Mouse (Mus musculus): Measurements from ENCODE around the gene Taf12. TPM values are rescaled to one million over a fixed set of nuclear protein-coding genes. Genes with fewer than 3 reads are reported as not detected.

Taf12 gene
- total RNA-seq, 2 experiments from 2014 or later, result 26.3 to 37.4 TPM

DNA sequence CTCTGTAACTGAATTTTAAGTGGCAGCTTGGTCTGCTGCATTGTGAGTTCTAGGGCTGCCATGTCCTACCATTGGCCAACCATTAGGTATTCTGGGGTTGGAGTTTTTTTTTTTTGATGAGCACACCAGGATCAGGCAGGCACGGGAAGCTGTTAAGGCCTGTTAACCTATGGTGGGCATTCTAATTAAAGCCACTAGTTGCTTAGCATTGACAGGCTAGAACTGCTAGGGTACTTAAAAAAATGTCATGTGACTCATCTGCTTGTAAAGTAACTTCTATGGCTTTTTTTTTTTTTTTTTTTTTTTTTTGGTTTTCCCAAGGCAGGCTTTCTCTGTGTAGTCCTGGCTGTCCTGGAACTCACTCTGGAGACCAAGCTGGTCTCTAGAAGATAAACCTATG lies 37.0 kb downstream of the Taf12 start:
- no peak for DNase-seq

DNA sequence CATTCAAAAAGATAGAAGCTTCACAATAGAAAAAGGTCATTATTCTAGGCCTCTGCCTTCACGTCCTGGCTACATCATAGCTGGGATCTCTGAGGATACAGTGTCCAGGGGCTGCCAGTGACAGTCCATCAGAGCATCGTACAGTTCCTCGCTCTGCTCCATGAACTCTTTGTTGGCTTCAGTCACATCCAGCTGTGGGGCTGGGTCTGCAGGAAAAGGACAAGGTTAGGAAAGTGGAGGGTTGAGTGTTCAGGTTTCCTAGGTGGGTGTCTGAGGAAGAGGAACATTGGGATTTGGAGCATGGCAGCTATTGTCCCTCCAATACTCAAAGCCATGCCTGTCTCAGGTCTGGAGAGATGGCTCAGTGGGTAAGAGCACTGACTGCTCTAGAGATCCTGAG lies 37.6 kb downstream of the Taf12 start:
- DNase-seq, result no peak

DNA sequence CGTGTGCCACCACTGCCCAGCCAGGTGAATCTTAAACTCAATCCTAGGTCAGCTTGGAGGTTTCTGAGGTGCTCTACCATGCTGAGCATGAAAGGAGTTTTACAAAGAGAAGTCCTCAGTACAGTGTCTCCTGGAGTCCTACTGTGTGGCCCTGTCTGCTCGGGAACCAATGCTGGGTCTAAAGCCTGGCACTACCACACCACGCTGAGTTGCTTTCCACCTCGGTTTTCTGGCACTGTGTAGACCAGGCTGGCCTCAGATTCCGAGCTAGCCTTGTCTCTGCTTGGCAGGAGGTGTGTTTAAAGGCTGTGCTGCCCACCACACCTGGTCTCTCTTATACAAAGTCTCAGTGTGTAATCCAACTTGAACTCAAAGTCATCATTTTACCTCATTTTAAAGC lies 38.5 kb downstream of the Taf12 start:
- no peak for DNase-seq

DNA sequence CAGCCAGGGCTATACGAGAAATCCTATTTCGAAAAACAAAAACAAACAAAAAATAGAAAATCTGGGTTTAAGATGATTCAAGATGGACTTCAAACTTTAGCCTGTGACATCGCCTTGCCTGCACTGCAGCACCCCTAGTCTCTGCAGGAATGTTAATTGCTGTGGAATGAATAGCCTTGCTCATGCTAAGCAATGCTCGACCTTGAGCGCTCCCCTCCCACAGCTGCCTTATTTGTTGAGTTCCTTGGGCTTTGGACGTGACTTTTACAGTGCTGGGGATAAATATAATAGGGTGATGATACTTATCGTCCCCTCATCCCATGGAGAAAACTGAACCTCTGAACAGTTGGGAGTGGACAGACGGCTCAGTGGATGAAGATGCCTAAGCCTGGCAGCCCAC lies 41.5 kb downstream of the Taf12 start:
- peak in 1 of 2 experiments; percentile 58 for DNase-seq

DNA sequence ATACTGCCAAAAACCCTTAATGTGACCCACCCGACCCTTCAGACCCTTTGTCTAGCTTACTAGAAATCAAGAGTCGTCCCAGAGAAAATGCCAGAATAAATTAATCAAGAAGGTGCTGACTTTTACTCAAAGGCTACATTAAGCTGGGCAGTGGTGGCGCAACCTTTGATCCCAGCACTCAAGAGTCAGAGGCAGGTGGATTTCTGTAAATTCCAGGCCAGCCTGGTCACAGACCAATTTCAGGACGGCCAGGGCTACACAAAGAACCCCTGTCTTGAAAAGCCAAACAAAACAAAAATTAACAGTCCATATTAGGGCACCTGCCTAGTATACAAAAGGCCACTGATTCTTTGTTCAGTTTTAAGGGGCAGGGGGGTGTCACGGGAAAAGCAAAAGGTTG lies 52.3 kb downstream of the Taf12 start:
- DNase-seq, result no peak

DNA sequence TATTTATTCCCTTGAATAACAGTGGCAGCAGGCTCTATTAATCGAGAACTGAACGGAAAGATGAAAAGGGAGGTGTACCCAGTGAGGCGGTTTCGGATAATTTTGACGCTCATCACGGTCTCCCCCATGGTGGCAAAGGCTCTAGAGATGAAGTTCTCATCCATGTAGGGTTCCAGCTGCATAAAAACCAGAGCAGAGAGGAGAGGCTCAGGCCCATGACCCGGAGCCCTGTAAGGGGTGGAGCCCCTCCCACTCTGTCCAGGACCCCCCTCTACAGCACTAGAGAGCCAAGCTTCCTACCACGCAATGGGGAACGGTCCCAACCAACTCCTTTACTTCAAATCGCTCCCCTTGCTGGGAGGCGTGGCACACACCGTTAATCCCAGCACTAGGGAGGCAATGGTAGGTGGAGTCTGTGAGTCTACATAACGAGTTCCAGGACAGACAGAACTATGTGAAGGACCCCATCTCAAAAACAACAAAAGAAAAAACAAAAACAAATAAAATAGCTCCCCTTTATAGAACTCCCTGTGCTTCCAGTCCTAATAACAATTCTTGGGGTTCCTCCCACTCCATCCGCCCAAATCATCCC lies 54.3 kb downstream of the Taf12 start:
- DNase-seq, result no peak

DNA sequence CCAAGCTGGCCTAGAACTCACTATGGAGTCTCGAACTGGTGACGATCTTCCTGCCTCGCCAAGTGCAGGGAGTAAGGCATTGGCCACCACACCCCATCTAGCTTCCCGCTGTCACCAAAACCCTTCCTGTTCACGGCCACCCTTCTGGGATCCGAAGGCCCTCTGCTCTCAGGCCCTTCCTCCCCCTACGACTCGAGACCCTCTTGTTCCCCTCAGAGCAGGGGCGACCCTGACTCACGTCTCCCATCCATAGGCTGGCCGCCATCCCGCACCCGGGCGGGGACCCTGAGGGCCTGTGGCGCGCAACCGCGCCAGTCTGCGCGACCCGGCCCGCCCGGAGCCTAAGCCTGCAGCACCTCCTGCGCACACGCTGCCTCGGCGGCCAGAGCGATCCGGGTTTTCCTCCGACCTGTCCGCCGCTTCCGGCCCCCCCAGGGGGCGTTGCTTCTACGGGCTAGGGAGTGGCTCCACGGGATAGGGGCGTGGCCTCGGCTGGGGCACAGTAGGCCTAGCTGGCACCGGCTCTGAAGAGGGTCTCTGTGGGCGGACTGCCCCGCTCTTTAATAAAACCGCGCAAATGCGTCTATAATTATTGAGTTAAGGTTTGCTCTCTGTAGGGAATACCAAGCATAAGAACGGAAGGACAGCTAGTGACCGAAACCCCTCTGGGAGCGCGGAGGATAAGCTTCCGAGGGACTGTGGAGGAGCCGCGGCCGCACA lies 55.1 kb downstream of the Taf12 start, which contains the start of gene Trnau1ap:
Trnau1ap (minus strand) TSS at position 424 of the 720 bp plus-strand sequence.
- peak; percentile 94 to 97 for DNase-seq

DNA sequence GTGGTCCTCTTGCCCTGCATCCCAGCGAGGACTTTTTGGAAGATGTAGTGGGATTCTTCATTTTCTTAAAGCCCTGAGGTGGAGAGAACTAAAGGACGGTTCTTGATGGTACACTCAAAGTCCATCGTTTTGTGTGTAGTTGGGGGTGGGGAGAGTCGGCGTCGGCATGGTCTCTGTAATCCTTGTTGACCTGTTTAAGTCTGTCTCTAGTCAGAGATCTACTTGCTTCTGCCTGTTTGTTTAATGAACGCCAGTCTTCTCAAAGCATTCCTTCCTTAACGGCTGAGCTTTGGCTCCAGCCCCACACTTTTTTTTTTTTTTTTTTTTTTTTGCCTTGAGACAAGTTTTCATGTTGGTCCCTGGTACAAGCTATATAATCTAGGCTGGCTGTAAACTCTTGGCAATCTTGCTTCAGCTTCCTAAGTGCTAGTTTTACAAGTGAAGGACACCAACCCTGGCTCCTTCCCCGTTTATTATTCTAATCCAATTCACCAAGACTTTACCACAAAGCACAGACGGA lies 55.7 kb downstream of the Taf12 start:
- DNase-seq, result no peak

DNA sequence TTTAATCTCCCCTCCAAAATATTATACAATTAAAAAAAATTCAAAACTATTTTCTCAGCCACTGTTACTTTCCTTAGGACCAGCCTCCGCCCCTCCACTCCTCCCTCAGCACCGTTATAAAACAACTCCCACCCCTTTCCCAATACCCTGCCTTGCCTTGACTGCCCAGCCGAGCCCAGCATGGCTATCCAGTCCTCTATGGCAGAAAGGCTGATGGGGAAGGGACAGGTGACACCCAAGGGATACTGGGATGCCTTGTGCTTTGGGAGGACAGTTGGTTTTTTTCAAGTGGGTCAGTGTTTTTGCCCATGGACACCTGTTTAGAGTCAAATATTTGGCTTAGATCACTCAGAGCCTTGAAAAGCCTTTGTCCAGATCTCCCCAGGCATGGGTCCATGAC lies 57.8 kb downstream of the Taf12 start:
- no peak for DNase-seq

DNA sequence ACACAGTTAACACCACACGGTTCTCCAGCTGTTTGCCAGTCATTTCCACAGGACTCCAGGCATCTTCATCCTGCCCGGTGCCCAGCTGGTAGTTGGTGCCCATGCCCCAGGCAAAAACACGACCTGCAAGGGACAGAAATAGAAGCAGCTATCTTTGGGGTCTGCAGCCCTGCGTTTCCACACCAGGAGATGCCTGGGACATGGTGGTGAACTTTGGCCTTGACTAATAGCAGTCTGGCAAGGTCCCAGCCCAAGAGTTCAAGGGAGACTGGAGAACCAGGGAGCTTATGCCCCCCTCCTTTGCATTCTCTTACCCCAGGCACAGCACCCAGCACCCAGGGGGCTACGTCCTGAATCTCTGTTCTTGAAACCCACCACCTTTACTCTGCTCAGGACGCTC lies 58.7 kb downstream of the Taf12 start:
- DNase-seq, result no peak

DNA sequence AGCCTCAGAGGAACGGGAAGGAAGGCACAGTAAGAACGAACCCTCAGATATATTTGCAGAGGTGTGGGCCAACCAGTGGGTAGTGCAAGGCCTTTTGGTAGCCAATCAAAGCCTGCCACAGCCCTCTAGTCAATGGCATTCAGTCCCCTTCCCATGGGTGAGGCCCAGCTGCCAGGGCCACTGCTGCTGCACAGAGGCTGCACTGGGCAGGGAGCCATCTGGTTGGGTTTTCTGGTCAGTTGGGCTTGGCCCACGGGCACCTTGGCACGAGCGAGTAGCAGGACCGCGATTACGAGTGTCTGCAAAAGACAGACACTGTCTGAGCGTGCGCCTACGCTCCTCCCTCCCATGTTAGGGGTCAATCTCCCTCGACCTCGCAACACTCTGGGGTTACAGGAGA lies 64.8 kb downstream of the Taf12 start:
- peak; percentile 47 to 58 for DNase-seq

DNA sequence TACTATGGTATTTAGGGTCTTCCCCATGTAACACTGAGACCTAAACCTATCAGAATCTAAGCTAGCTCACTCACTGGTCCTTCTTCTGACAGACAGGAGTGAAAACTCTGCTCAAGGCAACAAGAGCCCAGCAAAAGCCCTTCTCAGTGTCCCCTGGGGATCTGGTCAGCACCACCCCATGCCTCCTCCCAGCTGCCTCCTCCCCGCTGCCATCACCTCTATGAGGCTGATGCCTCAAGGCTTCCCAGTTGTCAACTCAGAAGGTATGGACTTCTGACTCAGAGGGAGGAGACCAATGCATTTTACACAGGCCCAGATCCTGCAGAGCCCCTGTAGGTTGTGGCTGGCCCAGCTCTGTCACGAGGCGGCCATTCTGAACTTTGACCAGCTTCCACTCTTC lies 67.3 kb downstream of the Taf12 start:
- no peak for DNase-seq

DNA sequence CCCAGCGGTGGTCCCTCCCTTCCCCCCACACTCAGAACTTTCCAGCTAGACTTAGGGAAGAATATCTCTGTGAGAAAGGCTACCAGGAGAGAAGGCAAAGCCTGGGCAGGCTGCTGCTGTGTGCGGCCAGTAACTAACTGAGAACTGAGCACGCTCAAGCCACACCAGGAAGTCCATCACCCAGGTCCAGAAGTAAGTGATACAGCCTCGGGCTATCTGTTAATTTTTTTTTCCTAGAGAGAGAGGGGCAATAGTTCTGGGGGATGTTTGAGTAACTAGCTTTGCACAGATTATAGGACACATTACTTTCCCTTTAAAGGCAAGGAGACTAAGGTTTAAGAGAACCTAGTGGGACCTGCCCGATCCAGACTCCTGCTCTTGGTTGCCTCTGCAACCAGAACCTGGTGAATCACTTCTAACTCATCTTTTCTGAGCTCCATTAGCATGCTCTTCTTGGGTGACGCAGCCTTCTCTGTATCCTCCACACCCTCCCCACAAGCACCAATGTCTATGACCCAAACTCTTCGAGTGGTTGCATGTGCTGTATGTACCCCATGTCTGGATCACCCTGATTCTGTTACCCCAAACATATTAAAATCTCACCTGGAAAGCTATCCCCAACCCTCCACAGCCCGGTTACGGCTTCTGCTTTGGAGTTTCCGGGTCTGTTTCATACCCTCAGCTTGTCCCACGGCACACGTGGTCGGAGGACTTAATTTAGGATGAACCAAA lies 70.4 kb downstream of the Taf12 start:
- no peak for DNase-seq

Other genes starting within 250 kb of the Taf12 start
- under 1 TPM in 1 of 2 experiments, not detected in 1; 0.36 TPM for gene Gm10300, start 199.7 kb upstream of the Taf12 start, total RNA-seq (2021)
- 10 to 100 TPM; 45.8 to 63.6 TPM for gene Epb41, start 199.1 kb upstream of the Taf12 start, total RNA-seq (2021)
- gene Oprd1, start 129.9 kb upstream of the Taf12 start, total RNA-seq (2021), result under 1 TPM; 0.79 to 0.82 TPM
- gene Ythdf2, start 62.1 kb upstream of the Taf12 start, total RNA-seq (2021), result 10 to 100 TPM; 48.1 to 57.0 TPM
- 10 to 100 TPM; 16.4 to 20.5 TPM for gene Gmeb1, start 12.8 kb upstream of the Taf12 start, total RNA-seq (2021)
- gene Rab42, start 29.0 kb downstream of the Taf12 start, total RNA-seq (2021), result 1 to 10 TPM in 1 of 2 experiments, under 1 TPM in 1; 0.56 to 1.7 TPM
- gene Trnau1ap, start 55.2 kb downstream of the Taf12 start, total RNA-seq (2021), result 10 to 100 TPM; 29.2 to 37.5 TPM
- gene Rcc1, start 79.2 kb downstream of the Taf12 start, total RNA-seq (2021), result 10 to 100 TPM; 14.7 to 16.8 TPM
- gene Phactr4, start 148.1 kb downstream of the Taf12 start, total RNA-seq (2021), result 10 to 100 TPM; 57.8 to 58.4 TPM
- 1 to 10 TPM; 7.9 to 8.6 TPM for gene Med18, start 189.5 kb downstream of the Taf12 start, total RNA-seq (2021)
- gene Sesn2, start 236.1 kb downstream of the Taf12 start, total RNA-seq (2021), result 10 to 100 TPM; 12.9 to 24.8 TPM

Data from adrenal gland, postnatal 36 days (tissue).